Mouse (Mus musculus) mouse trophoblast stem cell (cell line): ENCODE data around the gene Prr22.

Experiments used
- in situ Hi-C, 2 experiments: fragments of 300-500 bp; cut with MseI, MboI; formaldehyde crosslinking; loops; 2 replicates in 1 of 2; 3 replicates in 1 of 2; pipeline ENCODE4 v1.15.1; 2025

The Prr22 gene

DNA sequence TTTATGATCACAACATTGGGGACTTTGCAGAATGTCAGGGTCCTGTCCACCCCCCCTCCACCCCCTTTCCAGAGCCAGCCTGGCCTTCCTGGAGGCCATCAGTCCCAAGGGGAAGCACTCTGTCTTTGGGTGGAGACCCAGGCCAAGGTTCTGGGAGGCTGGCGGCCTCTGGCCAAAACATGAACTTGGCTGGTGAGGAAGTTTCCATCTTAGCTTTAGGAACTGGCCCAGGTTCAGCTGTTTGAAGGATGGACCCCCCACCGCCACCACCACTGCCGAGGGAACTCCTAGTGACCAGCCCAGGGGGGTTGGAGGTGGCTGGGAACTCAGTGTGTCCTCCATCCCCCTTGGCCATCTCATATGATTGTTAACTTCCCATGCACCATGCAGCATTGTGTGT is 9.0 kb upstream of the Prr22 start:
- in situ Hi-C loops = no loop called here

DNA sequence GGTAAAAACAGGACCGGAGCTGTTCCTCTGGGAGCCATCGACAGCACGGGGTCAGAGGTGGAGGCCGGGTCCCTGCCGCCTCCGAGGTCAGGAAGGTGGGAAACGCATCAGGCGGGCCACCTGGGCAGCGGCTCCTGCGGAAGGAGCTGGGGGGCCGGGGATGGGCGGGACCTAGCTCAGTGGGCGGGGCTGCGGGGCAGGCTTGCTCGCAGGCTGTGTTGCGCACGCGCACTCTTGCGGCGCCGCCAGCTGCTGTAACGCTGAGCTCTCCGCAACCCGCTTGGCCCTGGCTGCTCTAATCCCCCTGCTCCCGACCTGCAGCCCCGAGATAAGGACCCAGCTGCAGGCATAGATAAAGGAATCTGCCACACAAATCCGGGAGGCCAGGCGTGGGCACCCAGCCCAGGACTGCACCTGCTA is 8.0 kb upstream of the Prr22 start:
- in situ Hi-C loops = no loop called here

- in situ Hi-C loops = no loop called here
Measured at GRCm38 (mm10) chr17:56762769-56763731, 7.0 kb upstream of the Prr22 start.

DNA sequence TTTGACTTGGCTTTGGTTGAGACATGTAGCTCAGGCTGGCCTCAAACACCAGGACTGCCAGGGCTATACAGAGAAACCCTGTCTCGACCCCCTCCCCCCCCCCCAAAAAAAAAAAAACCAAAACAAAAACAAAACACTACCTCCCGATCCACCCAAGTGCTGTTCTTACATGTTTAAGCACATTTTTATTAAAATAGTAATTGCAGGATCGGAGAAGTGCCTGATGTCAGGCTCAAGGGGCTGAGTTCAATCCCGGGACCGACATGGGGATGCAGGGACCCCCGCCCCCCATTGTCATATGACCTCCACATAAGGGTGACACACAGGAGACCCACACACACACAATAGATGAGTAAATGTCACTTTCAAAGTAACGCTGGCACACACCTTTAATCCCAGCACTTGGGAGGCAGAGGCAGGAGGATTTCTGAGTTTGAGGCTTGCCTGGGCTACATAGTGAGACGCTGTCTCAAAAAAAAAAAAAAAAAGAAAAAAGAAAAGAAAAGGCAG is 6.3 kb upstream of the Prr22 start:
- in situ Hi-C loops = no loop called here

GRCm38 (mm10) chr17:56764474-56765354 is 5.3 kb upstream of the Prr22 start, which contains the start of gene Dus3l:
Gene Dus3l, plus strand, starts transcription at chr17:56764757.
- in situ Hi-C loops = no loop called here

DNA sequence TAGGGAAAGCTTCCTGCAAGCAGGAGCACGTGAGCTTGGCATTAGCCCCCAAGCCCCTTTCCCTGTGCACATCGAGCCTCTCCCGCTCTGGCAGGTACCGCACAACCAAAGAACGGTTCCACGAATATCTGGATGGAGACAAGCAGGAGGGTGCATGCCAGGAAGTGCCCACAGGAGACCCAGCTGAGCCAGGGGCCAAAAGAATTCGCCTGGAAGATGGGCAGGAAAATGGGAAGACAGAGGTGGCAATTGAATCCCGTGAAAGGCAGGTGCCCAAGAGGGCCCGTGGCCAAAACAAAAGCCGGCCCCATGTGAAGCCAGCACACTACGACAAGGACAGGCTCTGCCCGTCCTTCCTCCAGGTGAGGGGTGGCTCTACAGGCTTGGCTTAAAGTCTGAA is 4.6 kb upstream of the Prr22 start:
- in situ Hi-C loops = no loop called here

DNA sequence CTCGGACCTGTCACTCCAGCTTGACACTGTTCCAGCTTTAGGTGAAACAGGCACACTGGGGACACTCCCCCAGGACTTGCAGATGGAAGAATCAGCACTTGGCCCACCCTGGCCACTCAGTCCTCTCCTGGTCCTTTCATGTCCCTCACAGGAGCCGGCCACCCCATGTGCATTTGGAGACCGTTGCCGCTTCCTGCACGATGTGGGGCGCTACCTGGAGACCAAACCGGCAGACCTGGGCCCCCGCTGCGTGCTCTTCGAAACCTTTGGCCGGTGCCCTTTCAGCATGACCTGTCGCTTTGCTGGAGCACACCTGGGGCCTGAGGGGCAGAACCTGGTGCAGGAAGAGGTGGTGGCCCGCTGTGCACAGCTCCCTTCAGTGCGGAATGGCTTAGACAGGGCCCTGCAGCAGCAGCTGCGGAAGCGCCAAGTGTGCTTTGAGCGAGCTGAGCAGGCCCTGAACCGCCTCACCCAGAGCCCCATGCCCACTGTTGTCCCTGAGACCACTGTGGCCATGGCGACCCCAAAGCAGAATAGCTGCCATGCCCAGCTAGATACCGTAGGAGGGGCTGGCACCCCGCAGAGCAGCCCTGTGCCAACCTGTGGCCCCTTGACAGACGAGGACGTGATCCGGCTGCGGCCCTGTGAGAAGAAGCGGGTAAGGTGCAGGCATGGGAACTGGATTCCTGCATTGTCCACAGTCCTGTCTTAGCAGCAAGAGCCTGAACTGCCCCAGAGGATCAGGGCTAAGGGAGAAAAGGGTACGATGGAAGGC is 3.2 kb upstream of the Prr22 start:
- in situ Hi-C loops = no loop called here

DNA sequence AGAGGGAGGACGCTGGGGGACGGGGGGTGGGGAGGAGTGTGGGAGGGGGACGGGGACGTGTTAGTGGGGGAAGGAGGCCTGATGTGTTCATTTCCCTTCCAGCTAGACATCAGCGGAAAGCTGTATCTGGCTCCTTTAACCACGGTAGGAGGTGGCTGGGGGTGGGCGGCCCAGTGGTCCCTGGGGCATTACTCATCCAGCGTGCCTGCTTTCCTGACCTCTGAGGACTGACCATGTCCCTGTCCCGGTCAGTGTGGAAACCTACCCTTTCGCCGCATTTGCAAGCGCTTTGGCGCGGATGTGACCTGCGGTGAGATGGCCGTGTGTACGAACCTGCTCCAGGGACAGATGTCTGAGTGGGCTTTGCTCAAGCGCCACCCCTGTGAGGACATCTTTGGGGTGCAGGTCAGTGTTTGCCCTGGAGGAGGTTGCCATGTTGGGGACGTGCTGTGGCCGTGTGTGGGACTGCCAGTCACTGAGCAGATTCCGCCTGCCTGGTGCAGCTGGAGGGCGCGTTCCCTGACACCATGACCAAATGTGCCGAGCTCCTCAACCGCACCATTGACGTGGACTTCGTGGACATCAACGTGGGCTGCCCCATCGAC is 2.4 kb upstream of the Prr22 start:
- in situ Hi-C loops = no loop called here

DNA sequence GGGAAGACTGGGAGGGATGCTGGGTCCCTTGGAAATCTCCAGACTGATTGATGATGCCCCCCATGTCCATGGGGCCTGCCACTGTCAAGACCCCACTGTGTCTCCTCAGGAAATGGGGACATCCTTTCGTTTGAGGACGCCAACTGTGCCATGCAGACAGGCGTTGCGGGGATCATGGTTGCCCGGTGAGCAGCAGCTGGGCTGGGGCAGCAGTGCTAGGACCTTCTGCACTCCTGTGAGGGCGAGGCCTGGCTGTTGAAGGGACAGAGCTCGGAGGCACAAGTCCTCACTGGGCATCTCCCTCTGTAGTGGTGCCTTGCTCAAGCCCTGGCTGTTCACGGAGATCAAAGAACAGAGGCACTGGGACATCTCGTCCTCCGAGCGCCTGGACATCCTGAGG is 1.1 kb upstream of the Prr22 start:
- in situ Hi-C loops = no loop called here

DNA sequence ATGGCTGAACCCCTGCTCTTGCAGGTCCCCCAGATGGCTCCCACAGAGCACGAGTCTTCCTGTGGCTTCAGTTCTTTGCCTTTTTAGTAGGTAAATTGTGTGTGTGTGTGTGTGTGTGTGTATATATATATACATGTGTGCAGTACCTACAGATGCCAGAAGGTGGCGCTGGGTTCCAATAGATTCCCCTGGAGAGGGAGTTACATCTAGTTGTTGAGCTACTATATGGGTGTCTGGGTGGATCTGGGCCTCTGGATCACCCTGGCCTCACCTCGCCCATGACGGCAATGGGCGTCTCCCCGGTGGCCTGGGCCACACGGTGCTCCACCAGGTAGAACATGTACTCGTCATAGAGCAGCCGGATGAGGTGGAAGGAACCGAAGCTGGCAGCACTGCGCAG is 7.5 kb downstream of the Prr22 start:
- in situ Hi-C loops = no loop called here

GRCm38 (mm10) chr17:56778779-56779362 is 8.8 kb downstream of the Prr22 start:
- in situ Hi-C loops = no loop called here

DNA sequence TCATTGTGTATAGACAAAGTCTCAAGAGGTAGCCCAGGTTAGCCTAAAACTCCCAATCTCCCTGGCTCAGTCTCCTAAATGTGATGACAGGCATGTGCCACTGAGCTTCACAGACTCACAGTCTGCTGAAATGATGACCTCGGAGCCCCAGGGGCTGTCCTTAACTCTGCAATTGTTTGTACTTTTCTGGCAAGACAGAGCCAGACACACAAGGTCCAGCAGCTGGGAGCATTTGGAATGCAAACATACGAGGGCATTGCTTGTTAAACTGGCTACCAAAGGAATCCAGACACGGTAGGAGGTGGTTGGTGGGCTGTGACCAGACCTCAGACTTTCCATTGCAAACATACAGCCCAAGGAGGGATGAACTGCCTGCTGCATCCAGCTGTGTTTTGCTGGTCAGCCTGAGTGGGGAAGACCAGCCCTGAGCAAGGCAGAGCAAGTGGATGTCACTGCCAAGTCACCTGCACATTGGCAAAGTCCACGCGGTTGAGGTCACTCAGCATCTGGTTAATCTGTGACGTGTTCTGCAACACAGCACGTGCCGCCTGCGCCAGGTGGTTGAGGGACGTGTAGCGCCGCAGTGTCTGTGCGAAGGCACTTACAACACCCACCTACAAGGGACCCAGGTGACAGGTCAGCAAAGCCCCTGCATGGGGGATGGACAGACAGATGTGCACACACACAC is 10.4 kb downstream of the Prr22 start:
- in situ Hi-C loops = no loop called here

DNA sequence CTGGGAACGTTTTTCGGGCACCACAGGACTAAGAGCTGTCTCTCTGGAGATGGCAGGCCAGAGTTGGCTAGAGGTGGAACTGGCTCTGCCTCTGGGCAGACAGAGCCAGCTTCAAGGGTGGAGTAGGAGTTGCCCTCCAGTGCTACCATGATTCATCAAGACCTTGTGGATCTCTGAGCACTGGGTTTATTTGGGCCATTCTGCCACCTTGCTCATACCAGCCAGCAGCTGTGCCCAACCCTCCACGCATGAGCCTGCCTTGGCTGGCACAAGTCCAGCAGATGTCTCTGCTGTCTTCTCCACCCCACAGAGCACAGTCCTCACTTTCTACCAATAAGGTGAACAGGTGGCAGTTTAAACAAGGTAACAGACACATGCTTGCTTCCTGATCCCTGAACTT is 18.8 kb downstream of the Prr22 start:
- in situ Hi-C loops = no loop called here

GRCm38 (mm10) chr17:56789286-56789685 is 19.2 kb downstream of the Prr22 start:
- in situ Hi-C loops = no loop called here

- in situ Hi-C loops = no loop called here
Measured at GRCm38 (mm10) chr17:56792588-56792987, 22.5 kb downstream of the Prr22 start.

DNA sequence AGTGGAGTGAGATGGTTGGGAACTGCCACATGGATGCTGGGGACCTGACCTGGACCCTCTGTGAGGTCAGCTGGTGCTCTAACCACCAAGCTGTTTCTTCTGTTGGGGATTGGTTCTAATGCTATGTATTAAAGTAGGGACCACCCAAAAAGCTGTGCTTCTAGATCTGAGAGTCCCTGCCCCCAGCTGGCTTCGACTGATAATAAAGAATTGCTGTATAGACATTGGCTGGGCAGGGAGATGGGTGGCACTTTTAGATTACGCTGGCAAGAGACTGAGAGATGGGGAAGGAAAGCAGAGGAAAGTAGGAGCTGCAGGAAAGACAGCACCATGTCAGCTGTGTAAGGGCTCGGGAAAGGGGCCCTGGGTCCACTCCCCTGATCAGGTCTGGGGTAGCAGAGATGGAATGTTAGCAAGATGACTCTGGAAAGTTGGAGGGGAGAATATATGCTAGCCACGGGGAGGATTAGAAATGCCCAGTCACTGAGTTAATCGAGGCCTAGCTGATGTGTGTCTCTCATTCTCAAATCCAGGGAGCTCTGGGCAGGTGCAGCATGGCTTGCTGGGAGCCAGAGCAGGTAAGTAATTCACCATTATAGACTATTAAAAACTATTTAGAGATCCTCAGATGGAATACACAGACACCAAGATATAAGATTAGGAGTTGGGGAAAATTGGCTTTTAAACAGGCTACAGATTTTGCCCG is 23.7 kb downstream of the Prr22 start:
- in situ Hi-C loops = no loop called here

GRCm38 (mm10) chr17:56799276-56799675 is 29.2 kb downstream of the Prr22 start:
- in situ Hi-C loops = no loop called here

DNA sequence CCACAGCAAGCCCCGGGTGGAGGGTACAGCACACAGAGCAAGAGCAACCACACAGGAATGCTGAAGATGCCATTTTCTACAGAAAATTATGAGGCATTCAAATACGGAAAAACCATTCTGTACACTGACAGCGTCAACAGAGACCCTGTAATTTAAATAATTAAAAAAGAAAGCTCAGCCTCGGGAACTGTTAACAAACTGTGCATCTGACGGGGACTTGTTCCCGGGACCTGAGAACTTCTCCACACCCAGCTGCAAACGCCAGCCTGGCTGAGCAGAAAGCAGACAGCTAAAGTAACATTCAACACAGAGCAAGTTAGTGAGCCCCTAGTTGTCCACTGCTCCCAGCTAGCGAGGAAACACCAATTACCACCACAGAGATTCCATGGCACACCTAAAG is 32.0 kb downstream of the Prr22 start:
- in situ Hi-C loops = no loop called here

DNA sequence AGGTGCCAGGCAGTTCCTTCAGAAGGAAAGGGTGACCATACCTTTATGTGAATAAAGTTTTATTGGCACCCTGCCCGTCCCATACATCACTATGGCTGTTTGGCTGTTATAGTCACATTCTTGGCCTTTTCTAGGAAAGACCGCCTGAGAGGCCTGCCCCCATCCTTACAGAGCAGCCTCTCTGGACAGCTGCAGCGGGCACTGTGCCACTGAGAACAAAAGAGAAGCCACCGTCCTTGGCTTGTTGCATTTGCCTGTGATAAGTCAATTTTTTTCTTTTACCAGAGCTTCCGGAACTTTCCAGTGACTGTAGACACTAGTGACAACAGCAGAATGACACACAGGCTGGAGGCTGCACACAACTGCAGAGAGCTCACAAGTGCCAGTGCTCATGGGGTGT is 34.9 kb downstream of the Prr22 start:
- in situ Hi-C loops = no loop called here
